Mouse (Mus musculus) left cerebral cortex, postnatal 25 days (tissue): ENCODE results near the gene Dvl2. TPM values are rescaled to one million over a fixed set of nuclear protein-coding genes. Genes with fewer than 3 reads are reported as not detected.
A peak's percentile ranks its signal among the peaks of the same experiment; 100 is the strongest.
"Not testable (repeated sequence)": the region's sequence is repeated elsewhere in the genome, so short reads cannot be mapped to it uniquely, and the experiment has no call there.

ENCODE experiments used
- DNase-seq, 2 experiments: peaks; one replicate each; pipeline ENCODE4 v3.0.0; 2022; ENCODE audit warnings: low spot score in 2 of 2, mixed read lengths in 1 of 2
- intact Hi-C: fragments of 180-260 bp; cut with DNase I; formaldehyde crosslinking; loops from one replicate; pipeline ENCODE4 v1.15.1; 2025
- total RNA-seq, 2 experiments: library from RNA; stranded (reverse); gene quantifications; 2 replicates each; pipeline ENCODE4 v1.2.3; 2021

The Dvl2 gene
- total RNA-seq, 2 experiments from 2014 or later: 26.1 to 32.2 TPM

- DNase-seq: no peak
- intact Hi-C loops: loop anchor here (1.0 to 5.0 kb wide), 2 partner anchors 22 to 213 kb away; partner anchors contain the start of gene Slc16a11
These were observed 729 bp upstream of the Dvl2 start for GRCm38 (mm10) chr11:69999666-70000065.

GRCm38 (mm10) chr11:70001159-70001558 is 764 bp downstream of the Dvl2 start:
- no peak for DNase-seq
- intact Hi-C loops: loop anchor here (5.0 kb wide), 1 partner anchor 211 kb away; the partner anchor contains the start of gene Slc16a11

- intact Hi-C loops: loop anchor here (5.0 kb wide), 1 partner anchor 210 kb away; the partner anchor contains the start of gene Slc16a11
- no peak for DNase-seq
These were observed 1.5 kb downstream of the Dvl2 start for GRCm38 (mm10) chr11:70001865-70002264.

- intact Hi-C loops: loop anchor here (5.0 kb wide), 1 partner anchor 210 kb away; the partner anchor contains the start of gene Slc16a11
- DNase-seq: no peak
These were observed 2.1 kb downstream of the Dvl2 start for GRCm38 (mm10) chr11:70002471-70002870.

- intact Hi-C loops: no loop called here
- no peak for DNase-seq
These were observed 5.1 kb downstream of the Dvl2 start for GRCm38 (mm10) chr11:70005521-70005920.

- no peak for DNase-seq
- intact Hi-C loops: no loop called here
These were observed 9.6 kb downstream of the Dvl2 start for GRCm38 (mm10) chr11:70010033-70010432.

DNA sequence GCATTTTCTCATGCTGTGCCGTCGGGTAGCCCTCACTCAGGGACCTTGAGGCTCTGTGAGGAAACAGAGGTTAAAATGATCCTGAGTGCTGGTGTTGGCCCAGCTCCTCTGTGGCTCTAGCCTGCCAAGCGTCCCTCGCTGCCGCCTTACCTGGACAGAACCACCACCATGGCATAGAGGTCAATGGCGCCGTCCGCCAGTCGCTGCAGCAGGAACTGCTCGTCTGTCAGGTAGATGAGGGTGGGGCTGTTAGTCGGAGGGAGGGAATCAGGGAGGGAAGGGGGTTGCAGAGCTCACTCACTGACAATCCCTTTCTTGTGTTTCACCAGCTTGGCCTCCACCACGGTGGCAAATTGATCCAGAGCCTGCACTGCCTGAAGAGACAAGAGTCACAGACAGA is 10.2 kb downstream of the Dvl2 start:
- no peak for DNase-seq
- intact Hi-C loops: no loop called here

DNA sequence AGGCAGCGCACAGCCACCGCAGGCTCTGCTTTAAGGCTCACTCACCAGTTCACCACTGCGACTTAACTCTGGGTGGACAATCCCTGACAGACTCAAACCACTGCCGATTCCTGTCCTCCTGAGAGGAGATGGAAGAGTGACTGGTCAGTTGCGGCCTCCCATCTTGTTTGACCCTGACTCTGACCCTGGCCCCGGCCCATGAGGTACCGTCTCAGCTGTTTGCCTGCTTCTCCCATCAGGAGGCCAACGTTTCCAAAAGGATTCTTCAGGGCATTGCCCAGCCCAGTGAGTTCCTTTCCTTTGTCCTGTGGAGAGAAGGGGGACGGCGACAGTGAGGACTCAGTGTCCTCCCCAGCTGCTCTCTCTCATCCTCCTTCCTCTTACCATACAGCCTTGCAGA is 10.6 kb downstream of the Dvl2 start:
- DNase-seq: no peak
- intact Hi-C loops: no loop called here

- no peak for DNase-seq
- intact Hi-C loops: no loop called here
These were observed 12.5 kb downstream of the Dvl2 start for GRCm38 (mm10) chr11:70012931-70013330.

DNA sequence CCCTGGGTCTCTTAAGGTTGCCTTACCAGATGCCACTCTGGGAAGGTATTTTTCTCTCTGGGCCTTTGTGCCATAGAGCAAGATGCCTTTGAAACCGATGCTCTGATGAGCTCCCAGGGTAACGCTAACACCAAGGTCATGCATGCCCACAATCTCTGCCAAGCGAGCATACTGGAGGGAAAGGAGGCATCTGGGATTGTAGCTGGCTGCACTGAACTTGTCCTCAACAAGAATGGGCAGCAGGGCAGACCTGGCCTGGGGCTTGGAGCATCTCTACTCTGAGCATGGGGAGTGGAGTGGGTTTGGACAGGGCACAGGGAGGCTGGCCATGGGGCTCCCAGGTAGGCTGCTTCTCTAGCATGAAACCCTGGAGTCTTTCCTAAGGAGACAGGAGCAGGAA is 13.0 kb downstream of the Dvl2 start:
- intact Hi-C loops: no loop called here
- no peak for DNase-seq

- no peak for DNase-seq
- intact Hi-C loops: no loop called here
These were observed 13.7 kb downstream of the Dvl2 start for GRCm38 (mm10) chr11:70014051-70014450.

DNA sequence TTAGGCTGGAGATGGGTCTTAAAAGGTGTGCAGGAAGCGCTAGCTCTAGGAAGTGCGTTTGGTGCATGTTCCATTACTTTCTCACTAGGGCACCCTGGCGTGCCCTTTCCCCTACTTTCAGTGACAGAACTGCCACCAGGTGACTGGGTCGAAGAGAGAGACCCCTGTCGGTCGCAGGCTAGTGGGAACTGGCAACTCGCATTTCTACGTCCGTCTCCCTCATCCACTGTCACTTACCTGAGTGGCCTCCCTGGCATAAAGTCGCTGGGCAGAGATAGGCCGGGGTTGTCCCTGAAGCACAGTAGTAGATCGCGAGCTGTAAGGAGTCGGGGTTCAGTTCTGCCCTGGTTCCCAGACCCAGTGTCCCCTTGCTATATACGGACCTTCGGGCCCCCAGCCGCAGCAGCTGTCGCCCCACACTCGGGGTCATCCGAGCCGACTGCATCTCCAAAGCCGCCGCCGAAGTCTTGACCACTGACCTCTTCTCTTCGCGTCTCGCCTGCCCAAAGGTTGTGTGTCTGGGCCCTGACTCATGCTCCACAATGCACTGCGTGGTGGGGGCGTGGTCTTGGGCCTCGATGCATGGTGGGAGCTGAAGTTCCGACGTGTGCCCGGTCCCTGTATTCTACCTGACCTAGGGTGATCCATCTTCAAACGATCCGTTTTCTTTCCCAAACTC is 14.6 kb downstream of the Dvl2 start, which contains the start of gene Acadvl:
Gene Acadvl, minus strand, starts transcription at position 532 of the 679 bp plus-strand sequence.
- intact Hi-C loops: no loop called here
- DNase-seq: peak; percentile 89 to 93

- intact Hi-C loops: no loop called here
These were observed 15.3 kb downstream of the Dvl2 start for GRCm38 (mm10) chr11:70015677-70016076.

DNA sequence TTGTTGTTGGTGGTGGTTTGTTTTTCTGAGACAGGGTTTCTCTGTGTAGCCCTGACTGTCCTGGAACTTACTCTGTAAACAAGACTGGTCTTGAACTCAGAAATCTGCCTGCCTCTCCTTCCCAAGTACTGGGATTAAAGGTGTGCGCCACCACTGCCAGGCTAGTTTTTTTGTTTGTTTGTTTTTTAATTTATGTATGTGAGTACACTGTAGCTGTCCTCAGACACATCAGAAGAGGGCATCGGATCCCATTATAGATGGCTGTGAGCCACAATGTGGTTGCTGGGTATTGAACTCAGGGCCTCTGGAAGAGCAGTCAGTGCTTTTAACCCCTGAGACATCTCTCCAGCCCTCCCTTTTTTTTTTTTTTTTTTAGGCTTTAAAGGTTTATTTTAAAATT is 15.8 kb downstream of the Dvl2 start:
- intact Hi-C loops, DNase-seq: not testable (repeated sequence)

More at GRCm38 (mm10) chr11:70015677-70016076, 15.3 kb downstream of the Dvl2 start:
- no peak for DNase-seq

- intact Hi-C loops: no loop called here
- no peak for DNase-seq
These were observed 16.3 kb downstream of the Dvl2 start, which contains the start of gene Dlg4 for GRCm38 (mm10) chr11:70016669-70017068. Dlg4 (plus strand) TSS chr11:70016942.

- DNase-seq: no peak
- intact Hi-C loops: no loop called here
These were observed 16.9 kb downstream of the Dvl2 start for GRCm38 (mm10) chr11:70017199-70017767.

DNA sequence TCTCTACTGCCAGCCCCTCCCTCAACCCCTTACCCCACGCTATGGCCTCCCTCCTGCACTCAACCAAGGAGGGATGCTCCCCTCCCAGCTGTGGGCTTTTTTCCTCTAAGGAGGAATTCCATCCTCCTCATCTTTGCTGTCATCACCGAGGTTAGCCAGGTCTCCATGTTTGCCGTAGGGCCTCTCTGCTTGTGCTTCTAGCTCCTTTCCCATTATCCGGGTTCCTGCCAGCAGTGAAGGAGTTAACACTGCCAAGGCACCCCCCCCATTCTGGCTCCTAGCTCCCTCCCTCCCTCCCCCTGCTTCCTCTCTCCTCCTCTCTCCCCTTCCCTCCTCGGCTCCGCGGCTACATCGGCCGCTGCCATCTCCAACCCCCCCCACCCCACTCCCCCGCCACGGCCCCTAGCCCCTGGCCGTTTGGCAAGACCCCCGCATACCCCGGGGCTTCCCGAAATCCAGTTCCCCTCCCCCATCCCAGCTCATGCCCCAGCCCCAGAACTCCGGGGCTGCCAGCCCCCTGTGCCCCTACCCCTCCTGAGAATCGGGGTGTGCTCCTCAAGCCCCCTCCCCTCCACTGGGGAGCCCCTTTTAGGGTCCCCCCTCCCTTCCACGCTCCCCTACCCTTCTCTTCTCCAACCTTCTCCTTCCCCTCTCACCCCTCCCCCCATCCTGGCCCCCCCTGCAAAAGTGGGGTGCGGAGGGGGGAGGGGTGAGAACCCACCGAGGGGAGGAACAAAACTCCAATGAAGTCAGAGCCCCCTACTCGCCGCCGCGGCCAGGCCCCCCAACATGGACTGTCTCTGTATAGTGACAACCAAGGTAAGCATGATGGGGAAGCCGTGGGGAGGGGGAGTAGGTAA is 18.0 kb downstream of the Dvl2 start:
- intact Hi-C loops: no loop called here

GRCm38 (mm10) chr11:70019495-70020021 is 19.2 kb downstream of the Dvl2 start:
- intact Hi-C loops: no loop called here
- DNase-seq: no peak

More for the DNA sequence above, 18.0 kb downstream of the Dvl2 start:
- peak; percentile 56 to 77 for DNase-seq

GRCm38 (mm10) chr11:70020022-70020631 is 19.7 kb downstream of the Dvl2 start:
- intact Hi-C loops: no loop called here
- peak in 1 of 2 experiments; percentile 56 for DNase-seq
